11 mouse cellular contexts compared by ENCODE assay signal in the genomic region with DNA sequence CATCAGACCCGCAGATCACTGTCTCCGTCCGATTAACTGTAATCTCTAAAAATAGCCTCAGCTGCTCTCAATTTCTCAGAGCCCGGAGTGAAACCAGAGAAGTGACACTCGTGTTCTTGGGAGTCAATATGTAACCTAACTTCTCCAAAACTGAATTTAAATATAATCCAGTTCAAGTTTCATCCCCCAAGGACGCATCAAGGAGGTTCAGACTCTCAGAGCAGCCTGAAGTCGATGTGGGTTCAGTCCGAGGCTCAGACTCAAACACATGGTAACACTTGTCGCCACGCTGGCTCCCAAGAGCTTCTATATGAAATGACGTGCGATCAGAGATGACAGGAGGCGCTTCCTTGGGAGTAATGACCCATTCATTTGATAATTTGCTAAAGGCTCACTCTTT.
"Had no signal": no experiment of that assay in that cellular context is flagged by ENCODE, and none has a peak within 500 bp of the region (broad histone marks: within the 10 kb centered on the region; RNA-seq: fewer than 3 reads in every experiment).

No protein-coding gene starts in this region.

- ATAC-seq: liver, postnatal 0 days had no signal

- H3K4me3 ChIP-seq: kidney, embryonic 15.5 days; left cerebral cortex, adult 2 months; midbrain, embryonic 10.5 days; neural tube, embryonic 12.5 days had no signal

- H3K27ac ChIP-seq: kidney, embryonic 15.5 days; left cerebral cortex, adult 2 months; liver, embryonic 13.5 days; midbrain, embryonic 10.5 days; neural tube, embryonic 12.5 days had no signal

- H3K9ac ChIP-seq: kidney, embryonic 15.5 days; liver, embryonic 13.5 days; liver, postnatal 0 days; neural tube, embryonic 12.5 days had no signal

- DNase-seq: kidney, adult 2 months; kidney, postnatal 14 days; liver; liver, embryonic 13.5 days; liver, postnatal 0 days; right cerebral cortex, postnatal 4 days; thymus, postnatal 14 days had no signal

- H3K9me3 ChIP-seq: kidney, embryonic 15.5 days; liver, embryonic 13.5 days; midbrain, embryonic 10.5 days; neural tube, embryonic 12.5 days had no signal

- H3K36me3 ChIP-seq: kidney, embryonic 15.5 days; liver, embryonic 13.5 days; midbrain, embryonic 10.5 days; neural tube, embryonic 12.5 days had no signal

- H3K27me3 ChIP-seq: neural tube, embryonic 12.5 days had no signal

- H3K4me1 ChIP-seq: neural tube, embryonic 12.5 days had no signal
